Mouse (Mus musculus): ENCODE results near the gene Ly6g6e. TPM values are rescaled to one million over a fixed set of nuclear protein-coding genes. Genes with fewer than 3 reads are reported as not detected.

Gene Ly6g6e
- polyA plus RNA-seq (2012; rRNA removed; ENCODE audit: low replicate concordance), result 5.7 and 9.0 TPM in 2 replicates

DNA sequence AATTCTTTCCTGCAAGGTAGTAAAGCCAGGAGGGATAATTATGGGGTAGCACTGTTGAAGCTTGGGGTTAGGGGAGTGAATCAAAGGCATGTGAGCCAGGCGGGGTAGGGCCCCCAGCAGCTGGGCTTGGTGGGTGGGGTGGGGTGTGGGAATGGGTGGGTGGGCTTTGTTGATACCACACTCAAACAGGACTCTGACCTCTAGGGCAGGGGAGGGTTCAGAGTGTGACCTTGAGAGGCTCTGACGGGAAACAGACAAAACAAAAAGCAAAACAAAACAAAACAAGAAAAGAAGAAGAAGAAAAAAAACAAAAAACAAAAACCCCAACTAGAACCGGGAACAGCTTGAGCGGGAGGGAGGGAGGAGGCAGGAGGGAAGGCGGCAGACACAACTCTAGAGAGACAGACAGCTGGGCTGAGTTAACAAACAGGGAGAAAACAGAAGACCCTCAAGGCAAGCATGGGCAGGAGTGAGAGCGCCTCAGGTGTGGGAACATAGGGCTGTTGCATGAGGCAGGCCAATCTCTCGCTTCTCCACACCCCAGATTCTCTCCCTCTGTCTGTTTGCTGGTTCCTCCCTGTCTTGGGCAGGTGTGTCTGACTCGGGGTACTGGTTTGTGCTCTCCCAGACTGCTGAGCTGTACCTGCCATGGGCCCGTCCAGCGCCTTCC, at the start of gene Ly6g6e:
Ly6g6e (plus strand) TSS at position 396 of the 670 bp plus-strand sequence.

GRCm38 (mm10) chr17:35027277-35028068, 49.2 kb upstream of the Ly6g6e start, which contains the start of gene Sapcd1:
Sapcd1 (minus strand) TSS chr17:35028016.

GRCm38 (mm10) chr17:35046681-35047455, 29.8 kb upstream of the Ly6g6e start, which contains the start of gene Msh5:
Msh5 (minus strand) TSS chr17:35046745.

GRCm38 (mm10) chr17:35049561-35050016, 27.1 kb upstream of the Ly6g6e start, which contains the start of gene Clic1:
Clic1 (plus strand) TSS chr17:35049966.

GRCm38 (mm10) chr17:35058911-35059892, 17.5 kb upstream of the Ly6g6e start, which contains the start of gene Ddah2:
Ddah2 (plus strand) TSS chr17:35059035.

DNA sequence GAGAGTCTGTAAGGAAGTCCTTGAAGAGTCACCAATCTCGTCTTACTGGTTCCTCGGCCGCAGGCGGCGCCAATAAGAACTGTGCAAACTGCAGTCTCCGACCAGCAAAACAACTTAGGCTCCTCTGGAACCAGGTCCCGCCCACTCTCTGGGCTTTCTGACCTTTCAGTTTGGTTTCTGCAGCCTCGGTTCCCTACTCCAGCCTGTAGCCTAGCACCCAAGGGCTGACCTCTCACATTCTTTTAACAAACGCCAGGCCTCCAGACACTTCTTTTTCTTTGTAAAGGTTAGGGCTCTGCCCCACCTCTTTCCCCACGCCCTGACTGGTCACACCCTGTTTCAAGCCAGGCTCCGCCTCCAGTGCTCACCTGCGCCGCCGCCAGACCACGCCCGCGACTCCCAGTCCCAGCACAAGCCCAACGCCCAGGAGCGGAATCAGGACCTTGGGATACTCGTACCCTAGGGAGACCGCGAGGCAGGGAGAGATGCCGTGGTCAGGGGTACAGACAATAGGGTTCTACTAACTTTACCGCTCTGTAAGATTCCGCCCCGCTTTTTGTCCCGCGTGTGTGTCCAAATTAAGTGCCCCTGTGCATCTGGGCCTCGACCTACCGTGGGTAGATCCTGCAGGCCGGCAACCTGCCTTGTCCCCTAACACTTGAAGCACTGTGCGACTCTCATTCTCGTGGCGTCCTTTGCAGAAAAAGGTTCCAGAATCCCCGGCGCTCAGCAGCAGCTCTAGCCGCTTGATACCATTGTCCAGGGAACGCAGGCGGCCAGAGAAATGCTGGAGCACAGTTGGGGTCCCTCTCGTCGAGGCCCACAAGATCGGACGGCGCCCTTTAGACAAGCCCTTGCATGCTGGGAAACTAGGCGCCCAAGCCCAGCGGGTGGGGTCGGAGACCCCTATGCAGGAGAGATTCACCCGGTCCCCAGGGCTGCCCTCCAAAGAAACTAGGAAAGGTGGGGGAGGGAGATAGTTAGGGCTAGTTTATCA, 11.5 kb upstream of the Ly6g6e start, which contains the start of gene Ly6g6c:
Ly6g6c (plus strand) TSS at position 438 of the 997 bp plus-strand sequence.

DNA sequence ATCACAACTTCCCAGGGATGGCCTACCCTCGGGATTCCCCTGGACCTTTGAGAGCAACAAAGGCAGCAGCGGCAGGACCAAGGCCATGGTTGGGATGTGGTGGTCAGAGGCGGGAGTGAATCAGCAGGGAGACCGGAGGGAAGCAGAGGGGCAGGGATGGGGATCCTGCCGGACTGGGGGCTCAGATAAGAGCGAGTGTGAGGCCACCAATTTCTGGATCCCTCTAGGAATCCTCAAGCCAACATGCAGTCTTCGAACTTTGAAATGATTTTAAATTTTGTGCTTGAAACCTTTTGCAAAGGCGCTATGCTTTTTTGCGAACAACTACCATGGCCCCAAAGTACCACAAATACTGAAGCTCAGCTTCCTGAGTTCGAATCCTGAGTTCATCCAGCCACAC, 10.6 kb upstream of the Ly6g6e start, which contains the start of gene Mpig6b:
Mpig6b (minus strand) TSS at position 101 of the 400 bp plus-strand sequence.

GRCm38 (mm10) chr17:35077786-35078233, 1.1 kb downstream of the Ly6g6e start, which contains the start of gene Ly6g6d:
Ly6g6d (minus strand) TSS chr17:35078065.

DNA sequence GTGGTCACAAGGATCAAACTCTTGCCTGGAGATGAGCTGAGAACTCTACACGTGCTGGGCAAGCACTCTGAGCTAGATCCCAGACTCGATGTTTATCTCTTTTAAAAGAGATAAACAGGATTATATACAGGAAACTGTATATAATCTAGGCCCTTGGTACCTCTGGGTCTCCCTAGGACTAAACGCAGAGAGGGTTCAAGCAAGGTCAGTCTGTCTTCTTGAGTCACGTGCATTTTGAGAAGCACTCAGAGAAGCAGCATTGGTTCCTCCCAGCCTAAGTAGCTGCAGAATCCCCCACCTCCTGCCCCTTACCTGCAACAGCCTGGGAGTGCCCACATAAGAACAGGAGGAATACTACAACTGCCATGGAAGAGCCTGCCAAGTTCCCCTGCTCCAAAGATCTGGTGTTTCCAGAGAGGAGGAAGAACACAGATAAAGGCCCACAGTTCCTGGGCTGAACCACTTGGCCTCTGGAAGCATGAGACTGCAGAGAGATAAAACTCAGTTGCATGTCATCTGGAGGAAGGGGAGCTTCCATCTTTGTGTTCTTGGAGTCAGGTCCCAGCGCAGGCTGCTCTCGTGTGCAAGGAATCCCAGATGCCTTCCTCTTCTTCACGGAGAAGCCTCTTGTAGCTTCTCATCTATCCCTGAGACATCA, 8.6 kb downstream of the Ly6g6e start, which contains the start of gene Ly6g6f:
Ly6g6f (minus strand) TSS at position 403 of the 658 bp plus-strand sequence.

DNA sequence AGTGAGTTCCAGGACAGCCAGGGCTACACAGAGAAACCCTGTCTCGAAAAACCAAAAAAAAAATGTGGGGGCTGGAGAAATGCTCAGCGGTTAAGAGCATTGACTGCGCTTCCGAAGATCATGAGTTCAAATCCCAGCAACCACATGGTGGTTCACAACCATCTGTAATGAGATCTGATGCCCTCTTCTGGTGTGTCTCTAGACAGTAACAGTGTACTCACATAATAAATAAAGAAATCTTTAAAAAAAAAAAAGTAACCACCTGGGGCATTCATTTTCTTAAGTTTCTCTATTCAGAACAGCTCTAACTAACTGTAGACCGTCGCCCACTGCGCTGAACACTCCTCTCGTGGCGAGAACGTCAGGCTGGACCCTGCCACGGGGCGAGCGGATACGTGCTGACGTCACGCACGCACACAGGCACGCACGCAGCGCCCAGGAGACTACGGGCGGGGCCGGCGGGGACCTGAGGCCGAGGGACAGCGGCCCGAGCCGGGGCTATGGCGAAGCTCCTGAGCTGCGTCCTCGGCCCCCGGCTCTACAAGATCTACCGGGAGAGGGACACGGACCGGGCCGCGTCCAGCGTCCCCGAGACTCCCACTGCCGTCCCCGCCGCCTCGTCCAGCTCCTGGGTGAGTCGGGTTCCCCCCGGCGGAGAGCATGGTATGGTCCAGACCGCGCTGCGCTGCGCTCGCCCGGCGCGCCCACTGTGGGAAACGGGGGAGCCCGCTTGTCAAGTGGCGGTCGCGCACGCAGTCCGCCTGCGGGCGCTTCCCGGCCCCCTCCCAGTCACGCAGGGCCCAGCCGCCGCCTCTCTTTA, 12.3 kb downstream of the Ly6g6e start, which contains the start of gene Abhd16a:
Abhd16a (plus strand) TSS at position 439 of the 820 bp plus-strand sequence.

DNA sequence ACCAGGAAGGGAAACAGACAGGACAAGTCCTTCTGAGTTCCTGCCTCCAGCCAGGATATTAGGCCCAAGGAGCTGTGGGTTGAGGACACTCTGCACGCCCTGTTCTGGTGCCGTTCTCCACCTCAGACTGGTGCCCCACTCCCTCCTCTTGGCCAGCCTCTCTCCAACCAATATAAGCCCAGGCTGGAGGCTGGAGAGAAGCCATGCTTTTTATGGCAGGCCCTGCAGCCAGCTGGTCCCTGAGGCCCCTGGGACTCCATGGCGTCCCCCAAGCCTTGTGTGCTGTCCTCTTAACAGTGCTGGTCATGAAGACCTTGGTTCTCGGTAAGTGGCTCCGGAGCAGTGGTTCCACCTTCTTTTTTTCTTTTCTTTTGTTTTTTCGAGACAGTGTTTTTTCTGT, 31.4 kb downstream of the Ly6g6e start, which contains the start of gene Ly6g5c:
Ly6g5c (plus strand) TSS at position 183 of the 400 bp plus-strand sequence.

DNA sequence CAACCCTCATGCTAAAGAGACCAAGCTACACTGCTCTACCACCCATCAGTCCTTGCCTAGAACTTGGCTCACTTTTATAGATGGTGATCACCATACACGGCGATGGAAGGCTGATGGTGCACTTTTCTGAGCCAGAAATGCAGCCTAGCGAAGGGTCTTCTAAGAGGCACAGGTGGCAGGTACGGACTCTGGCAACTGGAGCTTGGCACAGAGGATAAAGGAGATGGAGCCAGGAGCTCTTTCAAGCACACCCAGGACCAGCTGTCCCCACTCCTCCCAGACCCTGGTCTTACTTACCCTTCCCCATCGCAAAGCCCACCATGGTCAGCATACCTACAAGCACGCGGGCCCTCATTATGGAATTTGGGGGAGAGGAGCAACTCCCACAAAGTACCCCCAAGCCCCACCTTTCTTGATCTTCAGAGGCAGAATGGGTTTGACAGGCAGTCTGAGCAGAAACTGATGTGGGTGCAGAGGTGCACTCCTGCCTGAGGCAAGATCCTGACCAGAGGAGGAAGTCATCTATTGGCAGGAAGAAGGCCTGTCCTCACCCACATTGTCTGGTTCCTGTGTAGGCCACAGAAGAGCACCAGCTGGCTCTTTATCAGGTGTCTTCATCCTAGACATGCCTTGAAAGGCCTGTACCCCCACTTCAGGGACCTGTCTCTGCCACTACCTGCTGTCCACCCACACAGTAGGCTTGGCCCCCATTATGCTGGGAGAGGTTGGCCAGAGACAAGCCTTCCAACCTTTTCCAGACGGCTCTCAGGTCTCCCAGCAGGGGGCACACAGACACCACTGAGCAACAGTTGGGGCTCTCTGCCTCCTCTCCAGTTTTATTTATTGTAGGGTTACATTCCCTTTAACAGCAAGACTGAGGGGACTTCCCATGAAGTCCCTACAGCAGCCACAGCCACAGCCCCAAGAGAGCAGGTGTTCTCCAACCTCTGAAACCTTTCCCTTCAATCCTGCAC, 38.6 kb downstream of the Ly6g6e start, which contains the start of gene Ly6g5b:
Ly6g5b (minus strand) TSS at position 383 of the 974 bp plus-strand sequence.

DNA sequence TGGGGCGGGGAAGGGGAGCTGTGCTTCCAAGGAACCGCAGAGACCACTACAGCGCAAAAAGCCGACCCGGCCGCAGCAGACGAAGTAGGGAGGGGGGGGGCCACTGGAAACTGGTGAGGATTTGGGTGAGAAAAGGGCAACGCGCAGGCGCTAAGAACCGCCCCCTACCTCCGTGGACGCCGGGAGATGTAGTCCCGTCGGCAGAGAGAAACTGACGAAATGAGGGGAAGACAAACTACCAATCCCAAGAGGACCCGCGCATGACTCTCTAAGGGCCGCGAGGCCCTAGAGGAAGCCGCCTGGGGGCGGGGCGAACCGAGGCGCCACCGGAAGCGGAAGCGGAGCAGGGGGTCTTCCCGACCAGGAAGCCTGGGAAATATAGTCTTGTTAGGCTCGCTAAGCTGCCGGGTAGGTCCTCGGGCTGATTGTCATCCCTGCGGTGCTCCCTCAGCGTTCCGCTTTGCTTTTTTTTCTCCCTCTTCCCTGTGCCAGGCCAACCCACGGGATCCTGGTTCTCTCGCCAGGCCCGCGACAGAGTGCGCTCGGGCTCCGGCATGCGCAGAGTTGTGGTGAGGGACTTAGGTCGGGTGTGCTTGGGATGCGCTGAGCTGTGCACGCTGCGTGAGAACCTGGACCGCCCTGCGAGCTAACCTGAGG, 44.6 kb downstream of the Ly6g6e start, which contains the start of gene Gpank1:
Gpank1 (plus strand) TSS at position 313 of the 657 bp plus-strand sequence.

GRCm38 (mm10) chr17:35121871-35122303, 45.2 kb downstream of the Ly6g6e start, which contains the start of gene Csnk2b:
Csnk2b (minus strand) TSS chr17:35122053.

GRCm38 (mm10) chr17:35126206-35126611, 49.5 kb downstream of the Ly6g6e start, which contains the start of gene D17H6S53E:
D17H6S53E (plus strand) TSS chr17:35126373.

